Mouse (Mus musculus): Measurements from ENCODE around the gene Mex3a. TPM values are rescaled to one million over a fixed set of nuclear protein-coding genes. Genes with fewer than 3 reads are reported as not detected.
A peak's percentile ranks its signal among the peaks of the same experiment; 100 is the strongest.
"Not testable (repeated sequence)": the region's sequence is repeated elsewhere in the genome, so short reads cannot be mapped to it uniquely, and the experiment has no call there.

The Mex3a gene
- total and polyA plus RNA-seq, 2 experiments = under 0.01 to 0.04 TPM

- no peak for TF ChIP-seq CTCF (IDR thresholded peaks at IDR 0.05; ENCODE audit: low read depth, low read length)
- no peak for TF ChIP-seq POLR2A (IDR thresholded peaks at IDR 0.05; ENCODE audit: extremely low read depth, insufficient read depth, low read length)
- H3K4me1 ChIP-seq (ENCODE audit: control insufficient read depth, insufficient read depth, low read length) = peaks cover 4% of the 10 kb centered on the region
- no peaks in the 10 kb centered on the region for H3K36me3 ChIP-seq (ENCODE audit: control insufficient read depth, insufficient read depth, low read length)
- no peaks in the 10 kb centered on the region for H3K27me3 ChIP-seq (ENCODE audit: control insufficient read depth, insufficient read depth, low read length)
- H3K79me2 ChIP-seq (ENCODE audit: control insufficient read depth, insufficient read depth, low read length) = no peaks in the 10 kb centered on the region
- H3K4me3 ChIP-seq (ENCODE audit: insufficient read depth, low read depth, low read length) = no peak overlapping the region
- no peak overlapping the region for H3K9ac ChIP-seq (ENCODE audit: low read depth, low read length)
- DNase-seq (ENCODE audit: extremely low read depth, low read depth, low spot score) = no peak
- 90% methylated on average over 2 of the region's 2 CpGs for WGBS
- H3K27ac ChIP-seq (replicated peaks; ENCODE audit: insufficient read depth, low read depth, low read length) = no peak overlapping the region
Observed at GRCm38 (mm10) chr3:88573810-88574209, 41.6 kb downstream of the Mex3a start.

- Histone ChIP-seq H3K79me2 (ENCODE audit: control insufficient read depth, insufficient read depth, low read length) (no peaks in the 10 kb centered on the region), H3K9ac (ENCODE audit: low read depth, low read length) (no peak within 1 kb of the TSS), H3K4me3 (ENCODE audit: insufficient read depth, low read depth, low read length) (no peak within 1 kb of the TSS), H3K27me3 (ENCODE audit: control insufficient read depth, insufficient read depth, low read length) (no peaks in the 10 kb centered on the region), H3K27ac (replicated peaks; ENCODE audit: insufficient read depth, low read depth, low read length) (no peak within 1 kb of the TSS), H3K4me1 (ENCODE audit: control insufficient read depth, insufficient read depth, low read length) (no peaks in the 10 kb centered on the region), H3K36me3 (ENCODE audit: control insufficient read depth, insufficient read depth, low read length) (no peaks in the 10 kb centered on the region)
- DNase-seq (ENCODE audit: extremely low read depth, low read depth, low spot score) = no peak
- WGBS = 92% methylated on average over 3 of the region's 3 CpGs
- TF ChIP-seq CTCF (IDR thresholded peaks at IDR 0.05; ENCODE audit: low read depth, low read length) (no peak), POLR2A (IDR thresholded peaks at IDR 0.05; ENCODE audit: extremely low read depth, insufficient read depth, low read length) (no peak)
Observed at GRCm38 (mm10) chr3:88575540-88575939, 43.3 kb downstream of the Mex3a start, which contains the start of gene Ssr2. TSS of gene Ssr2 (plus strand) at chr3:88575876.

GRCm38 (mm10) chr3:88577846-88578245, 45.7 kb downstream of the Mex3a start:
- not testable (repeated sequence) for H3K27ac ChIP-seq (replicated peaks; ENCODE audit: insufficient read depth, low read depth, low read length); H3K27me3 ChIP-seq (ENCODE audit: control insufficient read depth, insufficient read depth, low read length); DNase-seq (ENCODE audit: extremely low read depth, low read depth, low spot score); H3K9ac ChIP-seq (ENCODE audit: low read depth, low read length); H3K4me3 ChIP-seq (ENCODE audit: insufficient read depth, low read depth, low read length); H3K4me1 ChIP-seq (ENCODE audit: control insufficient read depth, insufficient read depth, low read length); H3K79me2 ChIP-seq (ENCODE audit: control insufficient read depth, insufficient read depth, low read length)
- H3K36me3 ChIP-seq (ENCODE audit: control insufficient read depth, insufficient read depth, low read length) = peaks cover 10% of the 10 kb centered on the region; the same call in 1 of the 2 replicates
- WGBS = 86% methylated on average over 5 of the region's 5 CpGs

GRCm38 (mm10) chr3:88578498-88579424, 46.6 kb downstream of the Mex3a start:
- H3K36me3 ChIP-seq (ENCODE audit: control insufficient read depth, insufficient read depth, low read length) = peaks cover 14% of the 10 kb centered on the region; the same call in 1 of the 2 replicates
- no peaks in the 10 kb centered on the region for H3K79me2 ChIP-seq (ENCODE audit: control insufficient read depth, insufficient read depth, low read length)
- no peaks in the 10 kb centered on the region for H3K27me3 ChIP-seq (ENCODE audit: control insufficient read depth, insufficient read depth, low read length)
- no peak for TF ChIP-seq POLR2A (IDR thresholded peaks at IDR 0.05; ENCODE audit: extremely low read depth, insufficient read depth, low read length)
- no peak for TF ChIP-seq CTCF (IDR thresholded peaks at IDR 0.05; ENCODE audit: low read depth, low read length)
- H3K4me3 ChIP-seq (ENCODE audit: insufficient read depth, low read depth, low read length) = no peak overlapping the region
- no peaks in the 10 kb centered on the region for H3K4me1 ChIP-seq (ENCODE audit: control insufficient read depth, insufficient read depth, low read length)
- H3K27ac ChIP-seq (replicated peaks; ENCODE audit: insufficient read depth, low read depth, low read length) = no peak overlapping the region
- 45% methylated on average over 8 of the region's 8 CpGs for WGBS
- no peak for DNase-seq (ENCODE audit: extremely low read depth, low read depth, low spot score)
- H3K9ac ChIP-seq (ENCODE audit: low read depth, low read length) = no peak overlapping the region

GRCm38 (mm10) chr3:88579454-88580117, 47.4 kb downstream of the Mex3a start:
- H3K79me2 ChIP-seq (ENCODE audit: control insufficient read depth, insufficient read depth, low read length) = no peaks in the 10 kb centered on the region
- peak; percentile 58; the same call in 1 of the 2 replicates for TF ChIP-seq POLR2A (IDR thresholded peaks at IDR 0.05; ENCODE audit: extremely low read depth, insufficient read depth, low read length)
- TF ChIP-seq CTCF (IDR thresholded peaks at IDR 0.05; ENCODE audit: low read depth, low read length) = no peak
- H3K27me3 ChIP-seq (ENCODE audit: control insufficient read depth, insufficient read depth, low read length) = no peaks in the 10 kb centered on the region
- peaks cover 14% of the 10 kb centered on the region; the same call in 1 of the 2 replicates for H3K36me3 ChIP-seq (ENCODE audit: control insufficient read depth, insufficient read depth, low read length)
- WGBS = under 1% methylated on average over 34 of the region's 34 CpGs
- peak overlapping the region; percentile 92 for H3K9ac ChIP-seq (ENCODE audit: low read depth, low read length)
- peak overlapping the region; percentile 84 for H3K27ac ChIP-seq (replicated peaks; ENCODE audit: insufficient read depth, low read depth, low read length)
- peak; percentile 93 for DNase-seq (ENCODE audit: extremely low read depth, low read depth, low spot score)
- H3K4me3 ChIP-seq (ENCODE audit: insufficient read depth, low read depth, low read length) = peak overlapping the region; percentile 85
- H3K4me1 ChIP-seq (ENCODE audit: control insufficient read depth, insufficient read depth, low read length) = no peaks in the 10 kb centered on the region

Measured in liver, adult 2 months (tissue).